Comparison of ENCODE assay signal across 11 mouse cellular contexts in the genomic region with DNA sequence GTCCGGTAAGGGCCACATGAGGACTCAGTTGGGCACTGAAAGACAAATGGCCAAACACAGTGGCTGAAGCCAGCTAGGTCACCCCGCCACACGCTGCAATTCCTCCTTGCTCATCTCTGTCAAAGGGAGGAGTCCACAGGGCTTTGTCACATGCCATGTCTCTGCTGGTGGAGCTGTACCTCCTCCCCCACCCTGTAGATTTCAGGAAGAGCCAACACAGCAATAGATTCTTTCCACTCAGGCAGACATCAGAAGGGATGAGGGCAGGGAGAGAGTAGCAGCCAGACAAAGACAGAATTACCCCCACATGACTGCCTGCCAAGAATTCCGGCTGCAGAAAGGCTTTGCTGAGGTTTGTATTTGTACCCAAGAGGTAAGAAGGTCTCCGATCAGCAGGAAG.
DNase-seq lines count a peak whose midpoint lies in the region; ATAC-seq lines count a peak whose summit lies in the region.
"Had no signal": no experiment of that assay in that cellular context is flagged by ENCODE, and none has a peak within 500 bp of the region (broad histone marks: within the 10 kb centered on the region; RNA-seq: fewer than 3 reads in every experiment).

No protein-coding gene starts in this region.

- H3K36me3 ChIP-seq in heart, embryonic 15.5 days: no peaks in the 10 kb centered on the region
- H3K36me3 ChIP-seq in heart, embryonic 11.5 days (ENCODE audit: control insufficient read depth, insufficient read depth, low read length): no peaks in the 10 kb centered on the region
- H3K36me3 ChIP-seq in embryonic facial prominence, embryonic 14.5 days (ENCODE audit: control insufficient read depth, insufficient read depth, low read length): no peaks in the 10 kb centered on the region
- H3K36me3 ChIP-seq in hindbrain, embryonic 15.5 days: no peaks in the 10 kb centered on the region
- H3K36me3 ChIP-seq: embryonic facial prominence, embryonic 13.5 days had no signal

- H3K4me2 ChIP-seq in heart, embryonic 15.5 days: no peak overlapping the region
- H3K4me2 ChIP-seq in heart, embryonic 11.5 days: no peak overlapping the region
- no peak overlapping the region for H3K4me2 ChIP-seq in embryonic facial prominence, embryonic 14.5 days (ENCODE audit: low read depth, low read length)
- no peak overlapping the region for H3K4me2 ChIP-seq in hindbrain, embryonic 15.5 days
- H3K4me2 ChIP-seq: embryonic facial prominence, embryonic 13.5 days had no signal

- peak; percentile 12 for DNase-seq in brain, adult 2 months (ENCODE audit: low read depth, low spot score)
- peak; percentile 63 for DNase-seq in embryonic facial prominence, embryonic 14.5 days (ENCODE audit: low spot score)
- DNase-seq in right cerebral cortex, adult 18-20 months: no peak
- no peak for DNase-seq in ovary, postnatal 36 days (ENCODE audit: low spot score)
- DNase-seq in ovary, postnatal 10 days (ENCODE audit: low spot score): no peak
- DNase-seq: layer of hippocampus, postnatal 36 days; lung, postnatal 36 days had no signal

- H3K9ac ChIP-seq in heart, embryonic 15.5 days: no peak overlapping the region
- H3K9ac ChIP-seq in heart, embryonic 11.5 days (ENCODE audit: low read depth, low read length): no peak overlapping the region
- no peak overlapping the region for H3K9ac ChIP-seq in embryonic facial prominence, embryonic 14.5 days (ENCODE audit: low read depth, low read length)
- H3K9ac ChIP-seq in hindbrain, embryonic 15.5 days: no peak overlapping the region
- H3K9ac ChIP-seq: embryonic facial prominence, embryonic 13.5 days had no signal

- H3K9me3 ChIP-seq in heart, embryonic 15.5 days (replicated peaks): no peaks in the 10 kb centered on the region
- H3K9me3 ChIP-seq in heart, embryonic 11.5 days (replicated peaks; ENCODE audit: control insufficient read depth, low read length): no peaks in the 10 kb centered on the region
- no peaks in the 10 kb centered on the region for H3K9me3 ChIP-seq in embryonic facial prominence, embryonic 14.5 days (ENCODE audit: control insufficient read depth, low read length)
- no peaks in the 10 kb centered on the region for H3K9me3 ChIP-seq in hindbrain, embryonic 15.5 days
- H3K9me3 ChIP-seq: embryonic facial prominence, embryonic 13.5 days had no signal

- no peaks in the 10 kb centered on the region for H3K27me3 ChIP-seq in heart, embryonic 15.5 days
- no peaks in the 10 kb centered on the region for H3K27me3 ChIP-seq in heart, embryonic 11.5 days (ENCODE audit: control insufficient read depth, insufficient read depth, low read length)
- H3K27me3 ChIP-seq in embryonic facial prominence, embryonic 14.5 days (replicated peaks; ENCODE audit: control insufficient read depth, insufficient read depth, low read length): no peaks in the 10 kb centered on the region; the same call in 1 of the 2 replicates
- no peaks in the 10 kb centered on the region for H3K27me3 ChIP-seq in hindbrain, embryonic 15.5 days
- H3K27me3 ChIP-seq: embryonic facial prominence, embryonic 13.5 days had no signal

- H3K4me3 ChIP-seq in heart, embryonic 15.5 days: no peak overlapping the region
- H3K4me3 ChIP-seq in heart, embryonic 11.5 days (ENCODE audit: low read depth, low read length): no peak overlapping the region
- no peak overlapping the region for H3K4me3 ChIP-seq in embryonic facial prominence, embryonic 14.5 days (ENCODE audit: low read depth, low read length)
- H3K4me3 ChIP-seq in hindbrain, embryonic 15.5 days: no peak overlapping the region
- H3K4me3 ChIP-seq: embryonic facial prominence, embryonic 13.5 days had no signal

- no peak overlapping the region for H3K27ac ChIP-seq in heart, embryonic 15.5 days
- H3K27ac ChIP-seq in heart, embryonic 11.5 days (ENCODE audit: low read depth, low read length): no peak overlapping the region
- H3K27ac ChIP-seq in embryonic facial prominence, embryonic 14.5 days (replicated peaks; ENCODE audit: low read depth, low read length): no peak overlapping the region
- H3K27ac ChIP-seq in hindbrain, embryonic 15.5 days (replicated peaks): no peak overlapping the region
- H3K27ac ChIP-seq: embryonic facial prominence, embryonic 13.5 days had no signal

- ATAC-seq in heart, embryonic 15.5 days (replicated peaks; ENCODE audit: insufficient number of reproducible peaks, insufficient read depth, low FRiP score, low read depth): 0 out of 2 replicates have a peak, but pooled peaks have one; percentile 27
- ATAC-seq in heart, embryonic 11.5 days (replicated peaks; ENCODE audit: insufficient number of reproducible peaks, low FRiP score, low TSS enrichment): no peak
- ATAC-seq in embryonic facial prominence, embryonic 14.5 days (ENCODE audit: low read depth): peak; percentile 81
- ATAC-seq in hindbrain, embryonic 15.5 days (ENCODE audit: low FRiP score, low read depth): peak; percentile 75; the same call in 1 of the 2 replicates

- WGBS in heart, embryonic 15.5 days: 44% methylated on average over 5 of the region's 5 CpGs
- 57% methylated on average over 5 of the region's 5 CpGs for WGBS in heart, embryonic 11.5 days (ENCODE audit: insufficient replicate concordance)
- 58% methylated on average over 5 of the region's 5 CpGs for WGBS in embryonic facial prominence, embryonic 14.5 days
- 18% methylated on average over 5 of the region's 5 CpGs for WGBS in hindbrain, embryonic 15.5 days

- peaks cover 16% of the 10 kb centered on the region for H3K4me1 ChIP-seq in heart, embryonic 15.5 days (replicated peaks)
- H3K4me1 ChIP-seq in heart, embryonic 11.5 days (ENCODE audit: control insufficient read depth, insufficient read depth, low read length): peaks cover 6% of the 10 kb centered on the region
- H3K4me1 ChIP-seq in embryonic facial prominence, embryonic 14.5 days (ENCODE audit: control insufficient read depth, insufficient read depth, low read length): no peaks in the 10 kb centered on the region
- H3K4me1 ChIP-seq in hindbrain, embryonic 15.5 days (replicated peaks): peaks cover 14% of the 10 kb centered on the region

Comparison
In these comparisons a context has a peak if more than half of its experiments do, and no peak if none do; other contexts are left out.
1. DNase-seq: peak in brain, adult 2 months (single experiment) and embryonic facial prominence, embryonic 14.5 days (single experiment); none in right cerebral cortex, adult 18-20 months (single experiment), ovary, postnatal 36 days (single experiment) and ovary, postnatal 10 days (single experiment).